Mouse (Mus musculus) heart, postnatal 0 days (tissue): ENCODE results near the gene Csgalnact2.

Experiments
- CTCF ChIP-seq: IDR thresholded peaks from 2 replicates; pipeline ENCODE4 v1.5.1; 2016; ENCODE audit warnings: antibody characterized with exemption, control low read depth, low read depth
- EP300 ChIP-seq: IDR thresholded peaks from 2 replicates; pipeline ENCODE4 v1.6.1; 2016; ENCODE audit warnings: antibody characterized with exemption, low read depth

DNA sequence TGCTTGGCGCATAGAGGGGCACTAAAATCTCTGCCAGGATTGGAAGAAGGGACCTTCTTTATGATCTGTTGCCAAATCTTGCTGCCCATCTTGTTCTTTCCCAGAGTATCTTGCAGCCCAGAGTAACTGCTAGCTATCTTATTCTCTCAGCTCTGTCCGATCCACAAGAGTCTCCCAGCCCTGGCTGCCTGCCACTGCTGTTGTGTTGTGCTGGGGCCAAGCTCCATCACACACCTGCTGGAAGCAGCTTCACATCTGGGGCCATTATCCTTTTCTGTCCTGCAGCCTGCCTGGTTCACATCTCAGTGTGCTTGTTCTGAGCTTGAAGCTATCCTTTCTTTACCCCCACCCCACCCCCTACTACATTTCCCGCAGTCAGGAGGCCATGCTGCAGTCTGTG lies 62.7 kb downstream of the Csgalnact2 start:
- TF ChIP-seq CTCF (no peak), EP300 (no peak)
